Mouse (Mus musculus) lung, adult 2 months (tissue): Measurements from ENCODE around the gene Ptpn9.

Experiments used
- CTCF ChIP-seq: fragments of 200-500 bp; IDR thresholded peaks from 2 replicates; pipeline ENCODE4 v1.5.1; 2011; ENCODE audit warnings: mild to moderate bottlenecking, low read length, control low read depth; ENCODE audit not compliant: insufficient read depth
- POLR2A ChIP-seq: fragments of 200-500 bp; IDR thresholded peaks from 2 replicates; pipeline ENCODE4 v1.6.1; 2011; ENCODE audit warnings: low read depth, mild to moderate bottlenecking, control low read depth, low read length, borderline replicate concordance; ENCODE audit errors: extremely low read depth

GRCm38 (mm10) chr9:56995198-56996027 lies 690 bp downstream of the Ptpn9 start:
- TF ChIP-seq CTCF, result no peak
- no peak for TF ChIP-seq POLR2A
